Mouse (Mus musculus) kidney, adult 8-10 months (tissue): ENCODE measurements around the gene Nr2c1.

Source experiments
- DNase-seq, 2 experiments: peaks; one replicate each; pipeline ENCODE4 v3.0.0; 2022

Gene Nr2c1

GRCm38 (mm10) chr10:94140227-94140931 is 7.4 kb upstream of the Nr2c1 start:
- DNase-seq = no peak

- no peak for DNase-seq
Observed at GRCm38 (mm10) chr10:94142427-94142826, 5.4 kb upstream of the Nr2c1 start.

- no peak for DNase-seq
Observed at GRCm38 (mm10) chr10:94144581-94144980, 3.2 kb upstream of the Nr2c1 start.

- DNase-seq = no peak
Observed at GRCm38 (mm10) chr10:94147391-94147755, 450 bp upstream of the Nr2c1 start.

GRCm38 (mm10) chr10:94151488-94151887 is 3.7 kb downstream of the Nr2c1 start:
- DNase-seq = no peak

GRCm38 (mm10) chr10:94153841-94154240 is 6.0 kb downstream of the Nr2c1 start:
- DNase-seq = no peak

GRCm38 (mm10) chr10:94158962-94159361 is 11.1 kb downstream of the Nr2c1 start:
- DNase-seq = no peak

- DNase-seq = no peak
Observed at GRCm38 (mm10) chr10:94159406-94159805, 11.6 kb downstream of the Nr2c1 start.

GRCm38 (mm10) chr10:94161051-94161765 is 13.4 kb downstream of the Nr2c1 start:
- DNase-seq = no peak

- DNase-seq = no peak
Observed at GRCm38 (mm10) chr10:94162031-94162430, 14.2 kb downstream of the Nr2c1 start.

- no peak for DNase-seq
Observed at GRCm38 (mm10) chr10:94164104-94164845, 16.5 kb downstream of the Nr2c1 start.

GRCm38 (mm10) chr10:94165426-94165825 is 17.6 kb downstream of the Nr2c1 start:
- no peak for DNase-seq

GRCm38 (mm10) chr10:94167051-94167750 is 19.4 kb downstream of the Nr2c1 start:
- no peak for DNase-seq

- DNase-seq = peak in 1 of 2 experiments; percentile 41
Observed at GRCm38 (mm10) chr10:94171440-94172130, 23.8 kb downstream of the Nr2c1 start.

GRCm38 (mm10) chr10:94172137-94172536 is 24.3 kb downstream of the Nr2c1 start:
- DNase-seq = no peak

GRCm38 (mm10) chr10:94172706-94173105 is 24.9 kb downstream of the Nr2c1 start:
- DNase-seq = no peak

GRCm38 (mm10) chr10:94174652-94175051 is 26.8 kb downstream of the Nr2c1 start:
- peak in 1 of 2 experiments; percentile 17 for DNase-seq

- DNase-seq = no peak
Observed at GRCm38 (mm10) chr10:94183199-94183598, 35.4 kb downstream of the Nr2c1 start.

GRCm38 (mm10) chr10:94198482-94199405 is 50.9 kb downstream of the Nr2c1 start, which contains the start of gene Ndufa12:
Gene Ndufa12 (plus strand): TSS chr10:94198720.
- peak; percentile 95 to 97 for DNase-seq

- no peak for DNase-seq
Observed at GRCm38 (mm10) chr10:94204973-94205372, 57.1 kb downstream of the Nr2c1 start.
